Mouse (Mus musculus) CD4-positive naive resting alpha-beta T cell, adult 76 days (primary cell): Measurements from ENCODE around the gene Klk1b21. TPM values are rescaled to one million over a fixed set of nuclear protein-coding genes. Genes with fewer than 3 reads are reported as not detected.

Source experiments
- total RNA-seq: library from RNA; stranded (reverse); gene quantifications from one replicate; pipeline ENCODE4 v1.2.4, GENCODE M21; 2023

Gene Klk1b21
- not detected for total RNA-seq

GRCm38 (mm10) chr7:44102028-44102427, at the start of gene Klk1b21:
TSS of gene Klk1b21 (plus strand) at chr7:44102328.

GRCm38 (mm10) chr7:44112373-44112772, 10.2 kb downstream of the Klk1b21 start, which contains the start of gene Klk1b22:
TSS of gene Klk1b22 (plus strand) at chr7:44112673.

GRCm38 (mm10) chr7:44136467-44136866, 34.3 kb downstream of the Klk1b21 start, which contains the start of gene Klk1b16:
TSS of gene Klk1b16 (plus strand) at chr7:44136767.

Other genes with a start within 250 kb of the Klk1b21 start
- gene Klk4, start 221.2 kb upstream of the Klk1b21 start, total RNA-seq = not detected
- not detected for gene Klk15, start 168.6 kb upstream of the Klk1b21 start, total RNA-seq
- not detected for gene Klk1b8, start 151.7 kb upstream of the Klk1b21 start, total RNA-seq
- gene Klk1b1, start 135.6 kb upstream of the Klk1b21 start, total RNA-seq = not detected
- not detected for gene Klk1b9, start 126.3 kb upstream of the Klk1b21 start, total RNA-seq
- gene Klk1b11, start 106.5 kb upstream of the Klk1b21 start, total RNA-seq = not detected
- gene Klk1b26, start 90.2 kb upstream of the Klk1b21 start, total RNA-seq = not detected
- gene Klk1b27, start 50.0 kb upstream of the Klk1b21 start, total RNA-seq = not detected
- gene Klk1b22, start 10.3 kb downstream of the Klk1b21 start, total RNA-seq = not detected
- gene Klk1b16, start 34.4 kb downstream of the Klk1b21 start, total RNA-seq = not detected
- gene Klk1b24, start 85.9 kb downstream of the Klk1b21 start, total RNA-seq = not detected
- gene Klk1b3, start 95.9 kb downstream of the Klk1b21 start, total RNA-seq = not detected
- not detected for gene Klk1b4, start 105.1 kb downstream of the Klk1b21 start, total RNA-seq
- not detected for gene Klk1b5, start 113.6 kb downstream of the Klk1b21 start, total RNA-seq
- gene Klk1, start 123.0 kb downstream of the Klk1b21 start, total RNA-seq = 0.82 TPM
- gene Gm36864, start 133.8 kb downstream of the Klk1b21 start, total RNA-seq = not detected
- gene 1700028J19Rik, start 144.4 kb downstream of the Klk1b21 start, total RNA-seq = 3.3 TPM
- gene 2410002F23Rik, start 144.4 kb downstream of the Klk1b21 start, total RNA-seq = 214 TPM
- not detected for gene Acp4, start 155.1 kb downstream of the Klk1b21 start, total RNA-seq
- not detected for gene Gm15517, start 159.1 kb downstream of the Klk1b21 start, total RNA-seq
- 0.67 TPM for gene Clec11a, start 204.6 kb downstream of the Klk1b21 start, total RNA-seq
- 3.0 TPM for gene Shank1, start 207.9 kb downstream of the Klk1b21 start, total RNA-seq